Mouse (Mus musculus) megakaryocyte, embryonic 14.5 days (primary cell): ENCODE data around the gene Fads3. TPM values are rescaled to one million over a fixed set of nuclear protein-coding genes. Genes with fewer than 3 reads are reported as not detected.

Experiments
- H3K27me3 ChIP-seq: replicated peaks from 2 replicates; pipeline ENCODE3; 2012; ENCODE audit warnings: inconsistent platforms
- H3K36me3 ChIP-seq: replicated peaks from 2 replicates; pipeline ENCODE3; 2012; ENCODE audit warnings: low read length, inconsistent platforms, mixed read lengths
- H3K4me1 ChIP-seq: 2 replicates; pipeline ENCODE4 v1.6.1; 2012; ENCODE audit warnings: inconsistent platforms
- H3K4me3 ChIP-seq: replicated peaks from 2 replicates; pipeline ENCODE3; 2012; ENCODE audit warnings: moderate library complexity, mild to moderate bottlenecking, inconsistent platforms
- H3K9me3 ChIP-seq: 2 replicates; pipeline ENCODE4 v1.6.1; 2012; ENCODE audit warnings: inconsistent platforms
- FLI1 ChIP-seq: IDR thresholded peaks from 2 replicates; pipeline ENCODE4 v1.6.1; 2012; ENCODE audit warnings: low read length, inconsistent platforms, mixed read lengths
- GATA1 ChIP-seq: IDR thresholded peaks from 3 replicates; pipeline ENCODE4 v1.6.1; 2012; ENCODE audit warnings: mixed read lengths, low read length, inconsistent platforms, borderline replicate concordance
- polyA plus RNA-seq: library from polyadenylated mRNA; stranded (reverse); fragments of >175 nt; gene quantifications from 2 replicates; pipeline ENCODE4 v1.2.3, GENCODE M21; 2012; ENCODE audit warnings: low replicate concordance; ENCODE audit not compliant: insufficient read depth

Fads3 gene
- polyA plus RNA-seq, 1 experiment: 19.1 TPM

- no peaks in the 10 kb centered on the region for H3K27me3 ChIP-seq
- no peaks in the 10 kb centered on the region for H3K9me3 ChIP-seq
- TF ChIP-seq FLI1 (no peak), GATA1 (no peak)
- H3K4me1 ChIP-seq: peaks cover 46% of the 10 kb centered on the region
- H3K4me3 ChIP-seq: no peak overlapping the region
- peaks cover 6% of the 10 kb centered on the region for H3K36me3 ChIP-seq
Observed at GRCm38 (mm10) chr19:10107051-10107611, 65.8 kb downstream of the Fads3 start.

GRCm38 (mm10) chr19:10108129-10108528 lies 66.8 kb downstream of the Fads3 start:
- Histone ChIP-seq H3K4me1 (peaks cover 36% of the 10 kb centered on the region), H3K36me3 (peaks cover 6% of the 10 kb centered on the region), H3K4me3 (no peak overlapping the region), H3K27me3 (no peaks in the 10 kb centered on the region), H3K9me3 (no peaks in the 10 kb centered on the region)
- TF ChIP-seq GATA1 (no peak), FLI1 (no peak)

GRCm38 (mm10) chr19:10108666-10109065 lies 67.3 kb downstream of the Fads3 start:
- Histone ChIP-seq H3K9me3 (no peaks in the 10 kb centered on the region), H3K36me3 (peaks cover 1% of the 10 kb centered on the region), H3K4me3 (no peak overlapping the region), H3K4me1 (peaks cover 31% of the 10 kb centered on the region), H3K27me3 (no peaks in the 10 kb centered on the region)
- TF ChIP-seq FLI1 (no peak), GATA1 (no peak)

Other genes starting within 250 kb of the Fads3 start
- gene Scgb2a2, start 194.0 kb upstream of the Fads3 start, polyA plus RNA-seq: not detected in 2 replicates
- 23.6 and 70.8 TPM in 2 replicates for gene Incenp, start 142.0 kb upstream of the Fads3 start, polyA plus RNA-seq
- 7,037 and 23,567 TPM in 2 replicates for gene Fth1, start 61.0 kb upstream of the Fads3 start, polyA plus RNA-seq
- not detected in 2 replicates for gene Best1, start 39.9 kb upstream of the Fads3 start, polyA plus RNA-seq
- gene Rab3il1, start 39.9 kb upstream of the Fads3 start, polyA plus RNA-seq: 2.0 and 8.8 TPM in 2 replicates
- 111 and 271 TPM in 2 replicates for gene Fads2, start 60.2 kb downstream of the Fads3 start, polyA plus RNA-seq
- 76.5 and 120 TPM in 2 replicates for gene Fads1, start 141.3 kb downstream of the Fads3 start, polyA plus RNA-seq
- 17.7 TPM in 1 of 2 replicates, not detected in the other for gene Tmem258, start 162.4 kb downstream of the Fads3 start, polyA plus RNA-seq
- 2.6 and 18.8 TPM in 2 replicates for gene Fen1, start 162.6 kb downstream of the Fads3 start, polyA plus RNA-seq
- 0.34 and 0.56 TPM in 2 replicates for gene Myrf, start 199.2 kb downstream of the Fads3 start, polyA plus RNA-seq